Mouse (Mus musculus) frontal cortex, postnatal 36 days (tissue): ENCODE data around the gene Mettl1.

Experiments
- DNase-seq, 2 experiments: peaks; one replicate each; pipeline ENCODE4 v3.0.0; 2022; ENCODE audit warnings: low spot score in 2 of 2

Gene Mettl1

GRCm38 (mm10) chr10:127085052-127085451 is 43.8 kb downstream of the Mettl1 start:
- no peak for DNase-seq

- no peak for DNase-seq
Observed at GRCm38 (mm10) chr10:127085633-127086032, 44.4 kb downstream of the Mettl1 start.

GRCm38 (mm10) chr10:127090560-127091411 is 49.6 kb downstream of the Mettl1 start:
- peak; percentile 60 for DNase-seq

- DNase-seq: peak in 1 of 2 experiments; percentile 51
Observed at GRCm38 (mm10) chr10:127091507-127092396, 50.5 kb downstream of the Mettl1 start.

- DNase-seq: no peak
Observed at GRCm38 (mm10) chr10:127092742-127093141, 51.5 kb downstream of the Mettl1 start.

GRCm38 (mm10) chr10:127094382-127094802 is 53.2 kb downstream of the Mettl1 start:
- no peak for DNase-seq
